Mouse (Mus musculus): ENCODE results near the gene Uck2.

The Uck2 gene

DNA sequence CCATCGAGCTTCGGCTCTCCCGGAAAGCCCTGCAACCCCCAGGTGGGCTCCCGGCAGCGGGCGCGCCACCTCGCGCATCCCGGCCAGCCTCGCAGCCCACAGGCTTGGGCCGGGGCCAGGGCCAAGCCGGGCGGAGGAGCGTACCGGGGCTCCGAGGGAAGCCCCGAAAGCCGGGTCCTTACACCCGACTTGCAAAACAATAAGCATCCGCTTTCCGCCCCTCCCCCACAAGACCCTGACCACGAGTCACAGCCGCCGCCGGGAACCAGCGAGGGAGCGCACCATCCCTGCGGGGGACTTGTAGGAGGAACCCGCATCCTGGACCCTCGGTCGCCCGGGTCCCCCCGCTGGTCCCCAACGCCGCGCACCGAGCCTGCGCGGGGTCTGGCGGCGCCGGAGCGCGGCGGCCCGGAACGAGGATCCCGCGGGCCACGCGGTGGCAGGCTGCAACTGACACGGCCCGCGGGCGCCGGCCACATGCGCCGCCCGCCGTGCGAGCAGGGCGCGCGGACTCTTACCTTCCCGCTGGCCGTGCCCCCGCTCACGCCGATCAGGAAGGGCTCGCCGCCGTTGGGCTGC lies 773 bp downstream of the Uck2 start:
- no peak for DNase-seq (ENCODE audit: extremely low spot score, low read depth, low spot score)

GRCm38 (mm10) chr1:167283441-167284257 lies 1.5 kb downstream of the Uck2 start:
- DNase-seq (ENCODE audit: extremely low spot score, low read depth, low spot score), result no peak

DNA sequence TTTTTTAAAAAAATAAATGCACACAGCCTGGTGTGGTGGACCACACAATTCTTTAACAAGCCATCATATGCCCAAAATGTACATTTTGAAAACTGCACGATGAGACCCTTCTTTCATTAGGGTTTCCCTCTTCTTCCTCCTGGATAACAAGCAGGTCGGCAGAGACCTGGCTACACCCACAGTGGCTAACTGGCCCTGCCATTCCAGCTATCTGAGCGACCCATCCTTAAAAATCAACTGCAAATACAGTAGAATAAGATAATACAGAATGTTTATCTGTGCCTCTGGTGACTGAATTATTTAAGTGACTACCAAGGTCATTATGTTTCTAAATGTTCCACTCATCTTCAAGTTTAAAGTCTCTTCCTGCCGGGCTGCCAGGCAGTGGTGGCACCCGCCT lies 2.4 kb downstream of the Uck2 start:
- no peak for DNase-seq (ENCODE audit: extremely low spot score, low read depth, low spot score)

GRCm38 (mm10) chr1:167282112-167282511 lies 3.0 kb downstream of the Uck2 start:
- no peak for DNase-seq (ENCODE audit: extremely low spot score, low read depth, low spot score)

GRCm38 (mm10) chr1:167280061-167280460 lies 5.1 kb downstream of the Uck2 start:
- DNase-seq (ENCODE audit: extremely low spot score, low read depth, low spot score), result no peak

GRCm38 (mm10) chr1:167279160-167279715 lies 5.9 kb downstream of the Uck2 start:
- no peak for DNase-seq (ENCODE audit: extremely low spot score, low read depth, low spot score)

GRCm38 (mm10) chr1:167278395-167278794 lies 6.7 kb downstream of the Uck2 start:
- DNase-seq (ENCODE audit: extremely low spot score, low read depth, low spot score), result no peak

DNA sequence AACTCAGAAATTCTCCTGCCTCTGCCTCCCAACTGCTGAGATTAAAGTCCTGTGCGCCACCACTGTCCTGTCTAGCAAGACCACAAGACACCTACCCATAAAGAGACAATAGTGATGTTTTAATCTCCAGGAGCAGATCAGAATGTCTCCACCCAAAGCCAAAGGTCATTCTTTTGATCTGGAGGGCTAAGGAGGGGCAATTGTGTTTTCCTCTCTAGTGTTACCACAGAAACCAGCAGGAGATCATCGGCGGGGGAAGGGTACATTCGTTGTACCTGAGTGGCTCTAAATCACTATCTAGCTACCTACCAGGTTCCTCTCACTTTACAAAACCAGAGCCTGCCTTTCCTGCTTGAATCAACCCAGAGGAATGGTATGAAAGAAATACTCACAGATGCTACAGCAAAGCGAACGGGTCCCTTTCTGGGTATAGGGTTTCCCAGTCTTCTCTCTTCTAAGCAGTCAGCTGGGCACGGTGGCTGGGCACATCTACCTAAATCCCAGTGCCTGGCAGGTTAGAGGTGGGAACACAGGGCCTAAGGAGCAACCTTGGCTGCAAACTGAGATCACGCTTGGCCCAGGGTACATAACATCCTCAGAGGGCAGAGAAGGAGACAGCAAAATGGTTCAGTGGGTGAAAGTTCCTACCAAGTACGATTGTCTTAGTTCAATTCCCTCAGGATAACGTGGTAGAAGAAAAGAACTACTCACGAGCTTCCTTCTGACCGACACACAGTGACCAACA lies 10.3 kb downstream of the Uck2 start:
- DNase-seq (ENCODE audit: extremely low spot score, low read depth, low spot score), result no peak

DNA sequence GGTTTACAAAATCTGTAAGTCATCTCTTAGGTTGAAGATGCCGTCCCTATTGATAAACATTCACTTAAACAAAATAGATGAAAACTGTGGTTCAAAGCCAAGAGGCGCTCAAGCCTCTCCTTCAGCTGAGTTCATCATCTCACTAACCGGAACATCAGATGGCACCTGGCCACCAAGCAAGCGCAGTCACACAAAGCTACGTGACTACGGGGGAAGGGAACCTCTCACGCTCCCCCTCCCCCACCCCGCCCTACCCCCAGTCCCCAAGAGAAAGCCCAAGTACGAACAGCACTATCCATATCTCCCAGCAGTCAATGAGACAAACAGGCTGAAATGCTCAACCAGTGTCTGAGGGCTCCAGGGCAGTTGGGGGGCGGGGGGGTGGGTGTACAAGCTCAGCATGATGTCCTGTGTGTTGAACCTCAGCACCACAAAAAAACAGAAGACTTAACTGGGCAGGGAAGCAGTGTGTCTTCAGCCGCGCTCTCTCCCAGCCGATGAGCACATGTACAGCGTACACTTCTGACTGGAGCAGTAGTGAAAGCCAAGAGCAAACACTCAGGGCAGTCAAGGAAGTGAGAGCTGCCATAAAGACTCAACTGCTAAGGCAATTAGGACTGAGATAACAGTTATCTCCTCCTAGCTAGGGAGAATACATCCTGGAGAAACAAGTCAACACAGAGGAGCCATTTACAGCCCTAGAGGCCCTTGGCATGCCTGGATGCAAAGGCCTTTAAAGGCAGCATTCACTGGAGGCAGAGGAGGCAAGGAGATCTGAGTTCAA lies 11.5 kb downstream of the Uck2 start:
- DNase-seq (ENCODE audit: extremely low spot score, low read depth, low spot score), result no peak

DNA sequence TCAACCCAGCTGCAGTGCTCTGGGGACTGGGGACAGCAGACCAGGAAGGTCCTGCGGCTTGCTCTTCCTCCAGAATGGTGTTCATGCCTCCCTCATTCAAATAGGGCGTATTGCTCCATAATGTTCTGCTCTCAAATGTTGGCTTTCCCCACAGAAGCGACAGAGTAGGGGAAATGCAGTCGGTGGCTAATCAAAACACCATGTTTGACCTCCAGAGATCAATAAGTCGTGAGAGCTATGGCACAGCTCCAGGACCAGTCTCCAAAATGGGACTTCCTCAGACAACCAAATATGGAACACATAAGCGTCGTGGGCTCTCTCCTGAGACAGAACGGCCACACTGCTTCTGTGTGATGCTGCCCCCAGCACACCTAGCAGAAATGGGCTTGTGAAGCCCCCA lies 13.3 kb downstream of the Uck2 start:
- no peak for DNase-seq (ENCODE audit: extremely low spot score, low read depth, low spot score)

GRCm38 (mm10) chr1:167271304-167271703 lies 13.8 kb downstream of the Uck2 start:
- DNase-seq (ENCODE audit: extremely low spot score, low read depth, low spot score), result no peak

DNA sequence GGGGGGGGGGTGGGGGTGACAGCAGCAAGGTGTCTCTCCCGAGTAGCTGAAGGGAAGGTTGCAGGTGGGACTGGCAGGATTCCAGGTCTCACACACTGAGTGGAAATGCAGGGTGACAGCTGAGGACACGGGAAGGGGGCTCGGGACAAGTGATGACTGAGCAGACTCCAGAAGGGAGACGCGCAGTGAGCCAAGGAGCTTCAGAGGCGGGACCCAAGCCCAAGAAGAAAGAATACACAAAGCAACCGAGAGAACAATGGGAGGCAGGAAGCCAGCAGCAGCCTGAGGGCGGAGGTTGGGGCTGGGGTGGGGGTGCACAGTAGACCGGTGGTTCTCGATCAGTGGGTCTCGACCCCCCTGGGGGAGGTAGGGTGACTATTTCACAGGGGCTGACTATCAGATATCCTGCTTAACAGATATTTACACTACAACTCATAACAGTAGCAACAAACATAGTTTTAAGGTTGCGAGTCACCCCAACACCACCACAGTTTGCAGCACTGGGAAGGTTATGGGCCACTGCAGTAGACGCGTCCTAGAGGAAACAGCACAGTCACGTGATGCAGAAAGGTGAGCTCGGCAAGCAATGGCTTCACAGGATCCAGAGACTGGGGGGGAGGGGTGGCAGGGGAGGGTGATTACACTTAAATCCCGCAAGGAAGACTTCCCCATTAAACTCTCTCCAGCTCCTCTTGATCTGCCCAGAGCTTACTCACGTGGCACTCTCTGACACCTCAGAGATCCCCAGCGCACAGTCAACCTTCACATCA lies 14.6 kb downstream of the Uck2 start:
- no peak for DNase-seq (ENCODE audit: extremely low spot score, low read depth, low spot score)

GRCm38 (mm10) chr1:167269856-167270270 lies 15.3 kb downstream of the Uck2 start:
- DNase-seq (ENCODE audit: extremely low spot score, low read depth, low spot score), result no peak

DNA sequence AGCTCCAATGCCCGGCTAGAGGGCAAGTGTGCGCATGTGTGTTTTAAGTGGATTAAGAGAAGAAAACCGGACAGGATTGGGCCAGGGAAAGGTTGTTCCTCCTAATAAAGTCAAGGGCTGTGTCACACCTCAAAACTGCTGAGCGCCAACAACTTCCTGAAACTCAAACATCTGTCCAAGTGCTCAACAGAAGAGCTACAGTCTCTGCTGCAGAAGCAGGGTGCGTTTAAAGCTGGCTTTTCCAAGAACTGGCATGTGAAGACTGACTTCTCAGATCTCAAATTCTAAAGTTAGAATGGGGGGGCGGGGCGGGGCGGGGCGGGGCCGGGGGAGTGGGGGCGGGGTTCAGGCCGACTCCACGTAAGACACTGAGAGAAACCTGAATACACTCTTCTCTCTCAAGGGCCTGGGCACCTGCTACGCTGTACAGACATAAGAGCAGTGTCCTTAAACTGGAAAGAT lies 15.7 kb downstream of the Uck2 start:
- DNase-seq (ENCODE audit: extremely low spot score, low read depth, low spot score), result no peak

DNA sequence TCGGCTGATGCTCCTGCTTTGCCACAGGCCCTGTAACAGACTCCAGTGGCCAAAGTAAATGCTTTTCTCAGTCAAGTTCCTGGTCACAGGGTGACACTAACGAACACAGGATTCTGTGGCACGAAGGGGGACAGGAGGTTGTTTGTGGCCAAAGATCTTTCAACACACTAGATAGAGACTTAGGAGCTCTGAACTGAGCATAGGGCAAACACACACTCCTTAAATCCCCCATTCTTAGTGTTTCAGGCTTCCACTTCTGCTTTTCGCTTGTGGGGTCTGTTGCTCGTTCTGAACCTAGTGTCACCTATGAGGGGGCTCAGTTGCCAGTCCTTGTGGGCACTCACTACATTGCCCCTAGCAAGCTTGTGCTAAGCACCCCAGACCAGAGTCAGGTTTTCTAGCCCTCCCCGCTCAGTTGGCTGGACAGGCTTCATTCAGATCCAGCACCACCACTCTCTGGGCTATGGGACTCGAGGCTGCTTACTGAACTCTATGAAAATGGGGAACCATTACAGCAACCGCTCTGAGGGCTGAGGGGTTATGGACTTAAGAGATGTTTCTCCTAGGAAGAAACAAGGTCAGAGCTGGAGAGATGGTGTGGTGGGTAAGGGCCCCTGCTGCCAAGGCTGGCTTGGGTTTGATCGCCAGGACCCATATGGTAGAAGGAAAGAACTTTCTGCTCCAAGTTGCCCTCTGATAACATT lies 16.6 kb downstream of the Uck2 start:
- DNase-seq (ENCODE audit: extremely low spot score, low read depth, low spot score), result no peak

DNA sequence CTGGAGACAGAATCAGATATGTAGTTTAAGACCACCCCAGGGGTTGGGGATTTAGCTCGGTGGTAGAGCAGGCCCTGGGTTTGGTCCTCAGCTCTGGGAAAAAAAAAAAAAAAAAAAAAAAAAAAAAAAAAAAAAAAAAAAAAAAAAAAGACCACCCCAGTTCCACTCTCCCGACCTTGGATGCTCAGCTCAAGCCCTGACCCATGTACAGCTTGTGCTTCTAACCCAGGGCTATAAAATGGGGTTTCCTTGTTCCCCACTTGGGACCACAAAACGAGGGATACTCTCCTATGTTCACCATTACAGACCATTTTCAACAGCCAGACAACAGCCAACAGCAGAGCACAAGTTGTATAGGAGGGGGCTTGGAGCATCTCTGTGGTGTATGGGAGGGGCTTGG lies 18.4 kb downstream of the Uck2 start:
- DNase-seq (ENCODE audit: extremely low spot score, low read depth, low spot score), result no peak

DNA sequence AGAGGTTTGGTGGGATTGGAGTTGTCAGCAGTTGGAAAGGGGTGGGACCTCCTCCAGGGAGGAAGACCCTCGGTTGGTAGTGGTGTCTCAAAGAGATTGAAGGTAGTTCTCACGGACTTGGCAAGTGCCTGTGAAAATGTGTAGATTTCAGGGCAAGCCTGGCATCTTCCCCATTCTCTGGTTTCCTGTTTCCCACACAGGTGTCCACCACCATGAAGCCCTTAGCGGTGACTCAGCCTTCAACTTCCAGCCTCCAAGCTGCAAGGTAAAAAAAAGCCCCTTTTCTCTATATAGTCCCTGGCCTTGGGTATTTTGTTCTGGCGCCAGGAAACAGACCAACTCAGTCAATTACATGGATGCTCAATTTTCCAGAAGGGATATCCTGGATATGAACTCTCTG lies 19.8 kb downstream of the Uck2 start:
- no peak for DNase-seq (ENCODE audit: extremely low spot score, low read depth, low spot score)

GRCm38 (mm10) chr1:167262489-167263041 lies 22.6 kb downstream of the Uck2 start:
- no peak for DNase-seq (ENCODE audit: extremely low spot score, low read depth, low spot score)

GRCm38 (mm10) chr1:167261750-167262149 lies 23.4 kb downstream of the Uck2 start:
- no peak for DNase-seq (ENCODE audit: extremely low spot score, low read depth, low spot score)
